Mouse (Mus musculus): ENCODE results near the gene Cep72. TPM values are rescaled to one million over a fixed set of nuclear protein-coding genes. Genes with fewer than 3 reads are reported as not detected.

Gene Cep72
- polyA plus RNA-seq, 1 experiment, result 2.2 TPM

DNA sequence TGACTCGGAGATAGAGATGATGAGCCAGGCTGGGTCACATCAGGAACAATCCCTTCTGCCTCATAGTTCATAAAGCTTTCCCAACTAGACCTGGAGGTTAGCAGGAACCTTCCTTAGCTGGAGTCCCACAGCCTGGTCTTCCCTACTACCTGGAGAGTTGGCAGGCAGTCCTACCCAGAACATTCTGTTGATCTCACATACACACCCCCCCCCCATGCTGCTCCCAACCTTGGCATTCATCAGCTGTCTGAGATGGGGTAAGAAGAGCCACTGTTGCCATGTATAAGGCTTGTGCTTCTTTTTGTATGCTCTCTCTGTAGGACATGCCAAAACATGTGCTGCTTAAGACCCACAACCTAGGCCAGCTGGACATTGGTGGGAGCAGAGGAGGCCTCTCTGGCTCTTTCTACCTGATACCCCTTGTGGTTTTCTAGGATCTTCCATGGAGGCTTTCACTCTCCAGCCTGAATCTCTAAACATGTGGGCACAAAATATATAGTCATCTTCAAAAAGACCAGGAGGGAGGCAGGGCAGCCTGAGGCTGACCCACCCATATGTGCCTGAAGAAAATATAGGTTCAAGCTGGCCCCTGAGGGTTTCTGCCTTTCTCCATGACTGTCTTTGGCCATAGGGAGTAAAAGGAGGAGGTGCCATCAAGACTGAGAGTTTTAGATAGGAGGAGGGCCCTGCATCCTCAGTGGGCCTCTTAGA is 1.4 kb upstream of the Cep72 start:
- no peaks in the 10 kb centered on the region for H3K36me3 ChIP-seq (ENCODE audit: control insufficient read depth, insufficient read depth, low read length)
- H3K4me1 ChIP-seq (ENCODE audit: control insufficient read depth, insufficient read depth, low read length), result no peaks in the 10 kb centered on the region
- H3K27me3 ChIP-seq (replicated peaks; ENCODE audit: control insufficient read depth, insufficient read depth, low read length), result no peaks in the 10 kb centered on the region
- WGBS, result 85% methylated on average over 1 of the region's 1 CpGs
- DNase-seq, result no peak
- H3K4me3 ChIP-seq (ENCODE audit: insufficient read depth, low read depth, low read length), result no peak overlapping the region
- H3K27ac ChIP-seq (ENCODE audit: insufficient read depth, low read depth, low read length), result no peak overlapping the region
- TF ChIP-seq CTCF (conservative IDR thresholded peaks at IDR 0.05; ENCODE audit: insufficient read depth, insufficient read length, low read depth, low read length), result no peak
- TF ChIP-seq POLR2A (IDR thresholded peaks at IDR 0.05; ENCODE audit: low read depth, low read length), result no peak

DNA sequence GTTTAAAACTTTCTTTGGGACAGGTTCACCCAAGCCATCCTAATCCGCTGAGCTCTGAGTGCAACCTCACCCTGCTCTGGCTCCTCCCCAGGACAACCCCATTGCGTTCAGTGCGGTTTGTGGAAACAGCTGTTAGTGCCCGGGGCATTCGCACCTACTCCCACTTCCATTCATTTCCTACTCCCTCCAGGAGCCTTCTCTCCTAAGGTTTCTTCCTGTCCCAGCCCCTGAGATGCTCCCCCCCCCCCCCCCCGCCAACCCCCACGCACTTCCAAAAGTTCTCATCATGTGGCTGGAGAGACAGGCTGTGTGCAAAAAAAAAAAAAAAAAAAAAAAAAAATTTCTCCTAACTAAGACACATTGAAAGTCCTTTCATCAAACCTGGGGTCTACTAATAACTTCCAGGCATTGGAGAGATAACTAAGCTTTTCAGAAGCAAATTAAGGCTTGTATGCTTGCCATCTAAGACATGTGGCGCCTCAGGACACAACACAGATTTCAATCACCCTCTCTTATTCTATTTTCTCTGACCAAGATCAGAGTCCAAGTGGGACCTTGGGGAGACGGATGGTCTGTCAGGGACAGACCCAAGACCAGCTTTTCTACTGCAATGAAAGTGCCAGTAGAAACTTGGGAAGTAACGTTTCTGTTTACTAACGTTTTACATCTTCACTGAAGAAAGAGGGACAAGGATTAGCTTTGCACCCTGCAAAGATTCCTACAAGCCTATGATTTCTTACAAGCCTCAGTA is 454 bp upstream of the Cep72 start:
- 22% methylated on average over 11 of the region's 11 CpGs for WGBS
- Histone ChIP-seq H3K4me1 (ENCODE audit: control insufficient read depth, insufficient read depth, low read length) (no peaks in the 10 kb centered on the region), H3K4me3 (ENCODE audit: insufficient read depth, low read depth, low read length) (peak overlapping the region; percentile 89), H3K27ac (ENCODE audit: insufficient read depth, low read depth, low read length) (no peak overlapping the region), H3K27me3 (replicated peaks; ENCODE audit: control insufficient read depth, insufficient read depth, low read length) (no peaks in the 10 kb centered on the region), H3K36me3 (ENCODE audit: control insufficient read depth, insufficient read depth, low read length) (no peaks in the 10 kb centered on the region; the same call in 1 of the 2 replicates)
- TF ChIP-seq POLR2A (IDR thresholded peaks at IDR 0.05; ENCODE audit: low read depth, low read length) (no peak), CTCF (conservative IDR thresholded peaks at IDR 0.05; ENCODE audit: insufficient read depth, insufficient read length, low read depth, low read length) (no peak)
- no peak for DNase-seq

DNA sequence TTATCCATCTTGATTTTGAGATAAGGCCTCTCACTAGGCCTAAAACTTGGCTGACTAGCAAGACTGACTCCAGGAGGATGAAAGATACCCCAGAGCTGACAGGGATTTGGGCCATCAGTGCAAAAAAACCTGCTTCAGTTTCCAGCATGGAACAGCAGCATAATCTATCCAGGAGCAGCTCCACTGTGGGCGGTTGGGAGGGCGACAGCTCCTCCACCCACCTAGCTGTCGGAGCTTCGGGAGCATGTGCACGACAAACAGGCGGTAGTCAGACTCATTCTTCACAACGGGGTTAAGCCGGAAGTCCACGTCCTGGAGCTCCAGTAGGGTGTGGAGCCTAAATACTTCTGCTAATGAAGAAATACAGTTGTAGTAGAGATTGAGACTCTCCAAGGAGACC is 4.0 kb downstream of the Cep72 start:
- no peak for DNase-seq
- 94% methylated on average over 9 of the region's 9 CpGs for WGBS

DNA sequence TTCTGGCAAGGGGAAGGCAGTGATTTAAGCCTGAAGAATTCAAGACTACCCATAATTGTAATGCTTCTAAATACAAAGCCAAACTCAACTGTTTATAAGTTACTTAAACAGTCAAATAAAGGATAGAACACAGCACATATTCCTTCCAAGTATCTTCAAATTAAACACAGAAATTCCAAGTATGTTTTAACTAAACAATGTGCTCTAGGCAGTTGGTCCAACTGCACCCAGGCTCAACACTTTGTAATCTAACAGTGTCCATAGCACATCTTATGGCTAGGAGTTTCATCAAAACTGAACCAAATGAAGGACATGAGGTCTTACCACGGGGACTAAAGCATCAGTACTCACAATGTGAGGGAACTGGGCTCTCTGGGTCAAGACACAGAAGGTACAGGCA is 5.9 kb downstream of the Cep72 start:
- H3K36me3 ChIP-seq (ENCODE audit: control insufficient read depth, insufficient read depth, low read length), result no peaks in the 10 kb centered on the region; the same call in 1 of the 2 replicates
- H3K27ac ChIP-seq (ENCODE audit: insufficient read depth, low read depth, low read length), result no peak overlapping the region
- no peak for TF ChIP-seq POLR2A (IDR thresholded peaks at IDR 0.05; ENCODE audit: low read depth, low read length)
- TF ChIP-seq CTCF (conservative IDR thresholded peaks at IDR 0.05; ENCODE audit: insufficient read depth, insufficient read length, low read depth, low read length), result no peak
- 100% methylated on average over 1 of the region's 1 CpGs for WGBS
- no peaks in the 10 kb centered on the region for H3K4me1 ChIP-seq (ENCODE audit: control insufficient read depth, insufficient read depth, low read length)
- no peaks in the 10 kb centered on the region for H3K27me3 ChIP-seq (replicated peaks; ENCODE audit: control insufficient read depth, insufficient read depth, low read length)
- no peak overlapping the region for H3K4me3 ChIP-seq (ENCODE audit: insufficient read depth, low read depth, low read length)
- DNase-seq, result no peak

More for the DNA sequence above, 4.0 kb downstream of the Cep72 start:
- Histone ChIP-seq H3K4me1 (ENCODE audit: control insufficient read depth, insufficient read depth, low read length) (no peaks in the 10 kb centered on the region), H3K27ac (ENCODE audit: insufficient read depth, low read depth, low read length) (no peak overlapping the region), H3K4me3 (ENCODE audit: insufficient read depth, low read depth, low read length) (no peak overlapping the region), H3K27me3 (replicated peaks; ENCODE audit: control insufficient read depth, insufficient read depth, low read length) (no peaks in the 10 kb centered on the region), H3K36me3 (ENCODE audit: control insufficient read depth, insufficient read depth, low read length) (no peaks in the 10 kb centered on the region; the same call in 1 of the 2 replicates)
- TF ChIP-seq CTCF (conservative IDR thresholded peaks at IDR 0.05; ENCODE audit: insufficient read depth, insufficient read length, low read depth, low read length), result no peak
- TF ChIP-seq POLR2A (IDR thresholded peaks at IDR 0.05; ENCODE audit: low read depth, low read length), result no peak

DNA sequence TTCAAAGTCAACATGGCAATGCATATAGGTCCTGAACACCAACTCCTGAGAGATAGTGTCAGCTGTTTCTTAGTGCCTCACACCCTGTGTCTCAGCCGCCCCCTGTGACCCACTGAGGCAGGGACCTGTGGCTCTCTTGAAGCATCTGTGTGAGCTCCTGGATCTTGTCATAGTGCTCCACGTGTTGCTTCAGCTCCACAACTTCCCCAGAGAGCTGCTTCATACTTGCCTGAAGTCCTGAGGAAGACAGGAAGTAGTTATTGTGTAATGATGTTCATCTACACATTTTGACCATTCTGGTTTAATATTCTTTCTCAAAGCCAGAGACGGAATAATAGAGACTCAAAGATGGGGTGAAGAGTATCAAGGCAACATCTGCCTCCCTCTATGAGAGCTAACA is 22.2 kb downstream of the Cep72 start:
- DNase-seq, result no peak
- TF ChIP-seq CTCF (conservative IDR thresholded peaks at IDR 0.05; ENCODE audit: insufficient read depth, insufficient read length, low read depth, low read length), result no peak
- TF ChIP-seq POLR2A (IDR thresholded peaks at IDR 0.05; ENCODE audit: low read depth, low read length), result no peak
- no peaks in the 10 kb centered on the region for H3K27me3 ChIP-seq (replicated peaks; ENCODE audit: control insufficient read depth, insufficient read depth, low read length)
- H3K4me1 ChIP-seq (ENCODE audit: control insufficient read depth, insufficient read depth, low read length), result no peaks in the 10 kb centered on the region
- H3K27ac ChIP-seq (ENCODE audit: insufficient read depth, low read depth, low read length), result no peak overlapping the region
- H3K36me3 ChIP-seq (ENCODE audit: control insufficient read depth, insufficient read depth, low read length), result no peaks in the 10 kb centered on the region
- H3K4me3 ChIP-seq (ENCODE audit: insufficient read depth, low read depth, low read length), result no peak overlapping the region
- WGBS, result 87% methylated on average over 3 of the region's 3 CpGs

- Histone ChIP-seq H3K36me3 (ENCODE audit: control insufficient read depth, insufficient read depth, low read length) (no peaks in the 10 kb centered on the region), H3K27ac (ENCODE audit: insufficient read depth, low read depth, low read length) (no peak overlapping the region), H3K27me3 (replicated peaks; ENCODE audit: control insufficient read depth, insufficient read depth, low read length) (no peaks in the 10 kb centered on the region), H3K4me1 (ENCODE audit: control insufficient read depth, insufficient read depth, low read length) (no peaks in the 10 kb centered on the region), H3K4me3 (ENCODE audit: insufficient read depth, low read depth, low read length) (no peak overlapping the region)
- 94% methylated on average over 2 of the region's 2 CpGs for WGBS
- DNase-seq, result no peak
- TF ChIP-seq CTCF (conservative IDR thresholded peaks at IDR 0.05; ENCODE audit: insufficient read depth, insufficient read length, low read depth, low read length), result no peak
- TF ChIP-seq POLR2A (IDR thresholded peaks at IDR 0.05; ENCODE audit: low read depth, low read length), result no peak
These were observed 26.3 kb downstream of the Cep72 start for GRCm38 (mm10) chr13:74035776-74036175.

- Histone ChIP-seq H3K27me3 (replicated peaks; ENCODE audit: control insufficient read depth, insufficient read depth, low read length) (no peaks in the 10 kb centered on the region), H3K4me1 (ENCODE audit: control insufficient read depth, insufficient read depth, low read length) (no peaks in the 10 kb centered on the region), H3K27ac (ENCODE audit: insufficient read depth, low read depth, low read length) (no peak overlapping the region), H3K4me3 (ENCODE audit: insufficient read depth, low read depth, low read length) (no peak overlapping the region), H3K36me3 (ENCODE audit: control insufficient read depth, insufficient read depth, low read length) (no peaks in the 10 kb centered on the region)
- 93% methylated on average over 2 of the region's 2 CpGs for WGBS
- TF ChIP-seq POLR2A (IDR thresholded peaks at IDR 0.05; ENCODE audit: low read depth, low read length), result no peak
- TF ChIP-seq CTCF (conservative IDR thresholded peaks at IDR 0.05; ENCODE audit: insufficient read depth, insufficient read length, low read depth, low read length), result no peak
- no peak for DNase-seq
These were observed 27.3 kb downstream of the Cep72 start for GRCm38 (mm10) chr13:74034756-74035155.

Measured in kidney, adult 2 months (tissue).